Mouse (Mus musculus): ENCODE results near the gene Gm45785. TPM values are rescaled to one million over a fixed set of nuclear protein-coding genes. Genes with fewer than 3 reads are reported as not detected.

Gene Gm45785
- polyA plus RNA-seq, 1 experiment from 2014 or later, result not detected

GRCm38 (mm10) chr7:140840750-140841735, 15.1 kb downstream of the Gm45785 start:
- no peak overlapping the region for H3K4me3 ChIP-seq
- no peak for ATAC-seq (ENCODE audit: borderline replicate concordance, extremely low read depth, low FRiP score, low TSS enrichment)
- no peaks in the 10 kb centered on the region for H3K36me3 ChIP-seq
- H3K9me3 ChIP-seq, result no peaks in the 10 kb centered on the region
- 34% methylated on average over 17 of the region's 19 CpGs for WGBS
- no peak overlapping the region for H3K27ac ChIP-seq
- H3K9ac ChIP-seq, result no peak overlapping the region
- H3K4me1 ChIP-seq, result peaks cover 15% of the 10 kb centered on the region
- H3K4me2 ChIP-seq, result peak overlapping the region; percentile 16; the same call in 1 of the 2 replicates
- peaks cover 28% of the 10 kb centered on the region for H3K27me3 ChIP-seq

GRCm38 (mm10) chr7:140839556-140839955, 16.6 kb downstream of the Gm45785 start:
- Histone ChIP-seq H3K27me3 (peaks cover 28% of the 10 kb centered on the region), H3K27ac (no peak overlapping the region), H3K4me3 (no peak overlapping the region), H3K9ac (no peak overlapping the region), H3K4me2 (no peak overlapping the region), H3K36me3 (no peaks in the 10 kb centered on the region), H3K9me3 (no peaks in the 10 kb centered on the region), H3K4me1 (peaks cover 12% of the 10 kb centered on the region; the same call in 1 of the 2 replicates)
- WGBS, result 57% methylated on average over 5 of the region's 5 CpGs
- no peak for ATAC-seq (ENCODE audit: borderline replicate concordance, extremely low read depth, low FRiP score, low TSS enrichment)

- Histone ChIP-seq H3K4me1 (peaks cover 8% of the 10 kb centered on the region; the same call in 1 of the 2 replicates), H3K36me3 (no peaks in the 10 kb centered on the region), H3K4me3 (no peak overlapping the region), H3K27me3 (peaks cover 14% of the 10 kb centered on the region; the same call in 1 of the 2 replicates), H3K9me3 (no peaks in the 10 kb centered on the region), H3K27ac (no peak overlapping the region), H3K9ac (no peak overlapping the region), H3K4me2 (no peak overlapping the region)
- 72% methylated on average over 9 of the region's 9 CpGs for WGBS
- ATAC-seq (ENCODE audit: borderline replicate concordance, extremely low read depth, low FRiP score, low TSS enrichment), result no peak
Observed at GRCm38 (mm10) chr7:140836243-140837115, 19.7 kb downstream of the Gm45785 start.

GRCm38 (mm10) chr7:140835758-140836087, 20.4 kb downstream of the Gm45785 start:
- WGBS, result 68% methylated on average over 2 of the region's 2 CpGs
- Histone ChIP-seq H3K4me2 (peak overlapping the region; percentile 41), H3K27ac (no peak overlapping the region), H3K9me3 (no peaks in the 10 kb centered on the region), H3K36me3 (no peaks in the 10 kb centered on the region), H3K9ac (no peak overlapping the region), H3K4me1 (0 out of 2 replicates have a peak, but pooled peaks cover 5% of the 10 kb centered on the region), H3K4me3 (no peak overlapping the region), H3K27me3 (peaks cover 7% of the 10 kb centered on the region; the same call in 1 of the 2 replicates)
- no peak for ATAC-seq (ENCODE audit: borderline replicate concordance, extremely low read depth, low FRiP score, low TSS enrichment)

- no peak within 1 kb of the TSS for H3K27ac ChIP-seq
- ATAC-seq (ENCODE audit: borderline replicate concordance, extremely low read depth, low FRiP score, low TSS enrichment), result peak; percentile 44; the same call in 1 of the 2 replicates
- no peak within 1 kb of the TSS; the same call in 1 of the 2 replicates for H3K9ac ChIP-seq
- no peak within 1 kb of the TSS for H3K4me3 ChIP-seq
- peak within 1 kb of the TSS; percentile 41 for H3K4me2 ChIP-seq
- peaks cover 2% of the 10 kb centered on the region; the same call in 1 of the 2 replicates for H3K27me3 ChIP-seq
- 34% methylated on average over 20 of the region's 20 CpGs for WGBS
- 0 out of 2 replicates have a peak, but pooled peaks cover 5% of the 10 kb centered on the region for H3K4me1 ChIP-seq
- H3K9me3 ChIP-seq, result no peaks in the 10 kb centered on the region
- no peaks in the 10 kb centered on the region for H3K36me3 ChIP-seq
Observed at GRCm38 (mm10) chr7:140834968-140835757, 21.0 kb downstream of the Gm45785 start, which contains the start of gene Urah. TSS of gene Urah (plus strand) at chr7:140835018.

- WGBS, result 67% methylated on average over 4 of the region's 4 CpGs
- Histone ChIP-seq H3K27me3 (no peaks in the 10 kb centered on the region), H3K9ac (no peak overlapping the region)
Observed at GRCm38 (mm10) chr7:140833341-140833740, 22.8 kb downstream of the Gm45785 start.

GRCm38 (mm10) chr7:140831447-140831846, 24.7 kb downstream of the Gm45785 start:
- Histone ChIP-seq H3K27ac (no peak overlapping the region), H3K4me3 (no peak overlapping the region), H3K9me3 (no peaks in the 10 kb centered on the region), H3K9ac (no peak overlapping the region), H3K36me3 (no peaks in the 10 kb centered on the region), H3K4me1 (0 out of 2 replicates have a peak, but pooled peaks cover 5% of the 10 kb centered on the region), H3K4me2 (no peak overlapping the region), H3K27me3 (no peaks in the 10 kb centered on the region)
- no peak for ATAC-seq (ENCODE audit: borderline replicate concordance, extremely low read depth, low FRiP score, low TSS enrichment)
- 58% methylated on average over 6 of the region's 6 CpGs for WGBS

More at GRCm38 (mm10) chr7:140833341-140833740, 22.8 kb downstream of the Gm45785 start:
- Histone ChIP-seq H3K4me2 (no peak overlapping the region), H3K36me3 (no peaks in the 10 kb centered on the region), H3K4me3 (no peak overlapping the region), H3K27ac (no peak overlapping the region), H3K4me1 (0 out of 2 replicates have a peak, but pooled peaks cover 5% of the 10 kb centered on the region), H3K9me3 (no peaks in the 10 kb centered on the region)
- ATAC-seq (ENCODE audit: borderline replicate concordance, extremely low read depth, low FRiP score, low TSS enrichment), result no peak

- Histone ChIP-seq H3K4me1 (no peaks in the 10 kb centered on the region), H3K4me2 (no peak overlapping the region), H3K9ac (no peak overlapping the region), H3K4me3 (no peak overlapping the region), H3K27me3 (no peaks in the 10 kb centered on the region), H3K36me3 (no peaks in the 10 kb centered on the region), H3K27ac (no peak overlapping the region), H3K9me3 (no peaks in the 10 kb centered on the region)
- no peak for ATAC-seq (ENCODE audit: borderline replicate concordance, extremely low read depth, low FRiP score, low TSS enrichment)
- WGBS, result 17% methylated on average over 8 of the region's 8 CpGs
Observed at GRCm38 (mm10) chr7:140828171-140828881, 27.8 kb downstream of the Gm45785 start.

- no peaks in the 10 kb centered on the region for H3K36me3 ChIP-seq
- H3K27ac ChIP-seq, result no peak overlapping the region
- ATAC-seq (ENCODE audit: borderline replicate concordance, extremely low read depth, low FRiP score, low TSS enrichment), result no peak
- 84% methylated on average over 4 of the region's 4 CpGs for WGBS
- no peak overlapping the region for H3K4me3 ChIP-seq
- no peaks in the 10 kb centered on the region for H3K27me3 ChIP-seq
- no peak overlapping the region for H3K4me2 ChIP-seq
- H3K9me3 ChIP-seq, result no peaks in the 10 kb centered on the region
- no peak overlapping the region for H3K9ac ChIP-seq
- H3K4me1 ChIP-seq, result peaks cover 6% of the 10 kb centered on the region
Observed at GRCm38 (mm10) chr7:140822731-140823130, 33.4 kb downstream of the Gm45785 start.

GRCm38 (mm10) chr7:140821653-140822329, 34.3 kb downstream of the Gm45785 start, which contains the start of gene Zfp941:
TSS of gene Zfp941 (minus strand) at chr7:140822178.
- H3K4me2 ChIP-seq, result peak within 1 kb of the TSS; percentile 67
- H3K9me3 ChIP-seq, result no peaks in the 10 kb centered on the region
- WGBS, result 1% methylated on average over 21 of the region's 21 CpGs
- no peak within 1 kb of the TSS for H3K27ac ChIP-seq
- H3K9ac ChIP-seq, result peak within 1 kb of the TSS; percentile 36; the same call in 1 of the 2 replicates
- peak; percentile 52 for ATAC-seq (ENCODE audit: borderline replicate concordance, extremely low read depth, low FRiP score, low TSS enrichment)
- H3K4me3 ChIP-seq, result peak within 1 kb of the TSS; percentile 40
- H3K4me1 ChIP-seq, result peaks cover 6% of the 10 kb centered on the region
- no peaks in the 10 kb centered on the region for H3K36me3 ChIP-seq
- no peaks in the 10 kb centered on the region for H3K27me3 ChIP-seq

All from lung, embryonic 15.5 days (tissue).